Mouse (Mus musculus) brain, embryonic 14.5 days (tissue): ENCODE results near the gene Serpine3.

Experiments
- CTCF ChIP-seq: fragments of 200-500 bp; IDR thresholded peaks from 2 replicates; pipeline ENCODE4 v1.5.1; 2012; ENCODE audit warnings: inconsistent platforms, mild to moderate bottlenecking, moderate library complexity, borderline replicate concordance; ENCODE audit not compliant: insufficient read depth, insufficient read length; ENCODE audit errors: extremely low read depth
- POLR2A ChIP-seq: fragments of 200-500 bp; IDR thresholded peaks from 2 replicates; pipeline ENCODE4 v1.6.1; 2012; ENCODE audit warnings: mild to moderate bottlenecking, inconsistent platforms, borderline replicate concordance; ENCODE audit not compliant: poor library complexity, insufficient read depth, insufficient read length, severe bottlenecking; ENCODE audit errors: extremely low read depth

DNA sequence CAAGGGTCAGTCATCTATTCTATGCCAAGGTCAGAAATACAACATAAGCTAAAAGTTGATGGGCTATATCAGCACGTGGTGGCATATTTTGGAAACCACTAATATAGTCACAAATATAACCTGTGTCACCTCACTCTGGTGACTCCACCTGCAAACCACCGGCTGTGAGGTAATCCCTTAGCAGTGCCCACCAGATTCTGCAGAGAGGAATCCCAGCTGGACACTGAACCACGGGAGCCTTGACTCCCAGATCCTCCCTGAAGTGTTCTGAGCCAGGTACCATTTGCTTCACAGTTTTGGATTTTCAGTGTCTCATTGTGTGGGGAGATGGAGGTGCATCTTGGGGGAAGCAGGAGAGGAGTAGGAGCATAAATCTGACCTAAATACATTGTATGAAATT, 13.1 kb upstream of the Serpine3 start:
- no peak for TF ChIP-seq CTCF
- no peak for TF ChIP-seq POLR2A
